Mouse (Mus musculus) stomach, postnatal 0 days (tissue): Measurements from ENCODE around the gene Ibtk.

Experiments used
- CTCF ChIP-seq: IDR thresholded peaks from 2 replicates; pipeline ENCODE4 v1.5.1; 2016; ENCODE audit warnings: antibody characterized with exemption, low read depth, mild to moderate bottlenecking, moderate library complexity
- EP300 ChIP-seq: optimal IDR thresholded peaks from 2 replicates; pipeline ENCODE3; 2016; ENCODE audit warnings: antibody characterized with exemption

DNA sequence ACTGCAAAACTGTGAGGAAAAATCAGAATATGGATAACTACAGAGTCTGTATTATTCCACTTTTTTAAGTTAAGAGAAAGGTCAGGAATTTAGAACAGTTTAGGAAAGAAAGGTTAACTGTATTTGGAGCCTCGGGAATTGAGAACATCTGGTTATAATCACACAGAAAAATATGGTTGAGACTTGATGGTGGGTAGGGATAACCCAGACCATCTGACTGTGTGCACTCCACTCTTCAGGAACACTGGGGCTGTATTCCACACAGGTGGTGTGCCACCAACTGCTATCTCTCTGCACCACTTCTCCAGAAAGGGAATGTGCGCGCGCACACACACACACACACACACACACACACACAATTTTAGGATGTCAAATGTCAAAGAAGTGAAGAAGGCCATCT, 31.1 kb upstream of the Ibtk start:
- TF ChIP-seq CTCF = no peak
- no peak for TF ChIP-seq EP300
